Mouse (Mus musculus) left cerebral cortex, postnatal 4 days (tissue): Measurements from ENCODE around the gene Thegl. TPM values are rescaled to one million over a fixed set of nuclear protein-coding genes. Genes with fewer than 3 reads are reported as not detected.
"Not testable (repeated sequence)": the region's sequence is repeated elsewhere in the genome, so short reads cannot be mapped to it uniquely, and the experiment has no call there.

Experiments used
- DNase-seq: peaks from one replicate; pipeline ENCODE4 v3.0.0-alpha.2; 2022
- intact Hi-C: fragments of 180-260 bp; cut with DNase I; formaldehyde crosslinking; loops from one replicate; pipeline ENCODE4 v1.15.1; 2025
- total RNA-seq, 2 experiments: library from RNA; stranded (reverse); gene quantifications; 2 replicates each; pipeline ENCODE4 v1.2.3; 2021

Gene Thegl
- total RNA-seq, result 1 to 10 TPM; 2.7 to 3.3 TPM

- peak; percentile 71 for DNase-seq
- intact Hi-C loops, result no loop called here
Measured at GRCm38 (mm10) chr5:77015544-77016482, at the start of gene Thegl. Thegl (plus strand) TSS chr5:77016023.

GRCm38 (mm10) chr5:76969250-76969649, 46.6 kb upstream of the Thegl start:
- intact Hi-C loops, result no loop called here
- no peak for DNase-seq

DNA sequence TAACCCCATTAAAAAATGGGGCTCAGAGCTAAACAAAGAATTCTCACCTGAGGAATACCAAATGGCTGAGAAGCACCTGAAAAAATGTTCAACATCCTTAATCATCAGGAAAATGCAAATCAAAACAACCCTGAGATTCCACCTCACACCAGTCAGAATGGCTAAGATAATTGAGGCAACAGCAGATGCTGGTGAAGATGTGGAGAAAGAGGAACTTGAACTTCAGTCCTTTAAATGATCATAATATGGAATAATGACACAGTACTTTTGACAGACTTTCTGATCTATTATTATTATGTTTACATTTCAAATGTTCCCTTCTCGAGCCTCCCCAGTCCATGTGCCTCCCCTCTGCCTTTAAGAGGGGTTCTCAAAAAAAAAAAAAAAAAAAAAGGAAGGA, 44.7 kb upstream of the Thegl start:
- DNase-seq, intact Hi-C loops: not testable (repeated sequence)

GRCm38 (mm10) chr5:76973488-76973887, 42.3 kb upstream of the Thegl start:
- DNase-seq, result no peak
- intact Hi-C loops, result no loop called here

DNA sequence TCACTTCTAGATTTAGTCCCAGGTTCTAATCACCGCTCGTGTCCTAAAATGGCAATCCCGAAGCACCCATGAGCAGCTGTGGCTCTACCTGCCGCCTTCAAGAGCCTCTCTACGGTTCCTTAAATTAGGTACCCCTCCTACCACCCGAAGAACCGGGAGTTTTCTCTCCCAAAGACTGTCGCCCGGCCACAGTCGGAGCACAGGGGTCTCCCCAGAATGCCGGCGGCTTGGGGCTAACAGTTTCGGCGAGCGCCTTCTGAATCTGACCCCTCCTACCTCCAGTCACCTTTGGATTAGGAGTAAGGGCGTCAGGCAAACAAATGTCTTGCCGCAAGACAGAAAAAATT, 41.6 kb upstream of the Thegl start:
- no peak for DNase-seq
- intact Hi-C loops, result no loop called here

GRCm38 (mm10) chr5:76974554-76975285, 41.1 kb upstream of the Thegl start, which contains the start of gene Srp72:
Srp72 (plus strand) TSS chr5:76974683.
- intact Hi-C loops, result no loop called here

DNA sequence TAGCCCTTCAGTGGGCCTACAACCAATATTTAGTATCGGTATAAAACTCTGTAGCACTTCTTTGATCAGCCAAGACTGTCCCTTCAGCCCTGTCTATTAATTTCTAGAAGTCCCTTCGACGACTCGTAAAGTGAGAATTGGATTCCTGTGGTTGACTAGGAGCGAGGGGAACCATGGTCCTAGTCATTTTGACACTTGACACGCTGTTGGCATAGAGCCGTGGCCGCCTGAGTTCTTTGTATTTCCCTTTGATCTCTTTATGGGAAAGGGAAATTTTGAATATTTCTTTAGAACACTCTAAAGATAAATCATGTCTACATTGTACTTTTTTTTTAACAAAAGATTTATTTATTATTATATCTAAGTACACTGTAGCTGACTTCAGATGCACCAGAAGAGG, 40.1 kb upstream of the Thegl start:
- no peak for DNase-seq
- intact Hi-C loops, result no loop called here

More at GRCm38 (mm10) chr5:76974554-76975285, 41.1 kb upstream of the Thegl start, which contains the start of gene Srp72:
- peak; percentile 88 for DNase-seq

- intact Hi-C loops, result no loop called here
- no peak for DNase-seq
Measured at GRCm38 (mm10) chr5:76984015-76984414, 31.8 kb upstream of the Thegl start.

GRCm38 (mm10) chr5:76990789-76991188, 25.0 kb upstream of the Thegl start:
- intact Hi-C loops, result loop anchor here (10.0 kb wide), 1 partner anchor 344 kb away; no protein-coding TSS in a partner anchor
- DNase-seq, result no peak

DNA sequence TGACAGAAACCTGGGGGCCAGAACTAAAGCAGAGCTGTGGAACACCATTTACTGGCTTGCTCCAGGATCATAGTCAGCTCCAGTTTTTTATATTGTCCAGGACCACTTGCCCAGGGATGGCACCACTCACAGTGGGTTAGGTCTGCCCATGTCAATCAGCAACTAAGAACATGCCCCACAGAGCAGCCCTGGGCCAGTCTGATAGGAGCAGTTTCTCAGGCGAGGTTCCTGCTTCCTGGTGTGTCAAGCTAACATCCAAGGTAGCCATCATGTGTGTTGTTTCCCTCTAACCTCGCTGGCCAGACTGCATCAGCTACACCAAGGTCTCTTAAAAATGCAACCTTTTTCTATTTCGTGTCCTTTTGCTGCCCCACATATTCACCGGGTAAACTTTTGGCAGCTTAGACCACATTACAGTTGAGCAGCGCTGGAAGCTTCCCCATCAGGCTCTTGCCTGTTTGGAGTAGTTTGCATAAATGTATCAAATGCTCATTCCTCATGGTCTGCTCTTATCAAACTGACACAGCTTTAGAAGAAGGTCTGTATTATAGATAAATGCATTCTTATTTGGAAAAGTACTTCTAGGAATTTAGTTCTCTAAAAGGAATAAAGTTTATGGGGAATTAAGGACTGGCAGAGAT, 22.5 kb upstream of the Thegl start:
- intact Hi-C loops, result loop anchor here (10.0 kb wide), 1 partner anchor 342 kb away; no protein-coding TSS in a partner anchor
- DNase-seq, result no peak

GRCm38 (mm10) chr5:76998416-76998815, 17.4 kb upstream of the Thegl start:
- intact Hi-C loops, result loop anchor here (5.0 to 10.0 kb wide), 2 partner anchors 219 to 336 kb away; no protein-coding TSS in a partner anchor
- DNase-seq, result no peak

DNA sequence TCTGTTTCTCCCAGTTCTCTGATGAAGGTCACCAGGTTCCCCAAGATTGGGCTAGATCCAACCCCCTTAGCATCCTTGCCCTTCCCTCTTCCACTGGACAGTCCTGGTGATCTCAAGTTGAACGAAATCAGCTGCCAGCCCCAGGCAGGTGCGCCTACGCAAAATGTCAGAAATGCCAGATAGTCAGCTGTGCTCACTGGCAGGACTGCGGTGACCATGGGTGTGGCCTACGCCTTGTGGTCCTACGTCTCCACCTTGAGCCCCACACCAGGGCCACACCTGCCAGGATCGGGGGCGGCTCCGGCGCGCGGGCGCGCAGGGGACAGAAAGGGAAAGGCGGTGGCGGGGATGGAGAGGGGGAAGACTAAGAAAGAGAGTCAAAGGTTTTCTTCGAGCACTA, 14.6 kb upstream of the Thegl start:
- intact Hi-C loops, result no loop called here
- no peak for DNase-seq

DNA sequence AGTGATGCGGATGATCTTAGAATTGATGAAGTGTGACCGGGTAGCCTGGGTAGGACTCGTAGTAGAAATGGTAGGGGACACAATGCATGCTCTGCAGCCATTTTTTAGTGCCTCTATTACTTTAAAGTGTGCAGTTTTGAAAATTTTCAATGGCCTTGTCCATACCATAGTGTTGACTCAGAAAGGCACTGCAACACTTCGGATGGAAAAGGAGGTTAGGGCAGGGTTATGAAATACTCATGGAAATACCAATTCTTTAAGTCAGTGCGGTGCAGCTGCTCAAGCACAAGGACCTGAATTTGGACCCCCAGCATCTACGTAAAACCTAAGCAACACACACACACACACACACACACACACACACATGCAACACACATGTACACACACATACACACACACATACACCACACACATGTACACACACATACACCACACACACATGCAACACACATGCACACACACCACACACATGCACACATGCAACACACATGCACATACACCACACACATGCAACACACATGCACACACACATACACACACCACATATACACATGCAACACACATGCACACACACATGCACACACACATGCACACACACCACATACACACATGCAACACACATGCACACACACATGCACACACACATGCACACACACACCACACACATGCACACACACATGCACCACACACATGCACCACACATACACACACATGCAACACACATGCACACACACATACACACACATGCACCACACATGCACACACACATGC, 11.6 kb upstream of the Thegl start, which contains the start of gene Arl9:
Gene Arl9 (plus strand): TSS at position 5 of the 771 bp plus-strand sequence.
- intact Hi-C loops, result no loop called here
- no peak for DNase-seq

GRCm38 (mm10) chr5:77010352-77010751, 5.5 kb upstream of the Thegl start:
- intact Hi-C loops, result no loop called here
- DNase-seq, result no peak

GRCm38 (mm10) chr5:77011082-77011481, 4.7 kb upstream of the Thegl start:
- intact Hi-C loops, result no loop called here
- DNase-seq, result no peak

GRCm38 (mm10) chr5:77013171-77013570, 2.7 kb upstream of the Thegl start:
- intact Hi-C loops, result no loop called here
- no peak for DNase-seq

DNA sequence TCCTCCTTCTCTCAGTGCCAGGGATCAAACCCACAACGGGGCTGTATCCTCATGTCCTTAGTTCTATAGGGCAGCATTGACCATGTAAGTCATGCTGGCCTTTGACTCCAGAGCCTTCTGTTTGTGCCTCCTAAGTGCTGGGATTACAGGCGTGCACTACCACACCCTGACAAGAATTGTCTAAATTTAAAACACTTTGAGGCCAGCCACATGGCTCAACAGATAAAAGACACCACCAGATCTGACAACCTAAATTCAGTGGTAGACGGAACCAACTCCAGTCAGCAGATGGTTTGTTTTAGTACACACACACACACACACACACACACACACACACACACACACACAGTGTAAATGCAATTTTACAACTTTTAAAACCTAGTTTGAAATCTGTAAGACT, 12.2 kb downstream of the Thegl start:
- DNase-seq, result no peak
- intact Hi-C loops, result no loop called here

GRCm38 (mm10) chr5:77029735-77030134, 13.9 kb downstream of the Thegl start:
- intact Hi-C loops, result no loop called here
- no peak for DNase-seq

GRCm38 (mm10) chr5:77035101-77035500, 19.3 kb downstream of the Thegl start:
- intact Hi-C loops, result not testable (repeated sequence)

DNA sequence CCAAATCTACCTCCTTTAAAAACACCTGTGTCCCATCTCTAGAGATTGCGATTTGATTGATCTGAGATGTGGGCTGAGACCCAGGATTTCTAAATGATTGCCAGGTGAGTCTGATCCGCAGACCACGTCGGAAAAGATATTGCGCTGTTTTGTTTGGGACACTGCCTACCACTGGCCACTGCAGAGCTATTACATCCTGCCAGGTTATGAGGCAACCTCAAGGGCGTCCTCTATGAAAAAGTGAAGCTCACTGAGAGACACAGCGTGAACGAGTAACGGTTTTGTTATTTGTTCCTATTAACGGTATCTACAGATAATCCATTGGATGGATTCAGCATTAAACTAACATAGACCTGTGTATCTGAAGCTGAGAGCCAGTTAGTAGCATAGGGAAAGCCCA, 22.6 kb downstream of the Thegl start:
- intact Hi-C loops, result no loop called here
- DNase-seq, result no peak

More at GRCm38 (mm10) chr5:77035101-77035500, 19.3 kb downstream of the Thegl start:
- not testable (repeated sequence) for DNase-seq
